Mouse (Mus musculus) erythroblast, embryonic 14.5 days (primary cell): ENCODE measurements around the gene Atic. TPM values are rescaled to one million over a fixed set of nuclear protein-coding genes. Genes with fewer than 3 reads are reported as not detected.

Experiments
- H3K27me3 ChIP-seq: 2 replicates; pipeline ENCODE4 v1.6.1; 2012; ENCODE audit warnings: inconsistent platforms; ENCODE audit not compliant: control insufficient read depth
- H3K36me3 ChIP-seq: 2 replicates; pipeline ENCODE4 v1.6.1; 2012; ENCODE audit warnings: mild to moderate bottlenecking, inconsistent platforms; ENCODE audit not compliant: control insufficient read depth
- H3K4me1 ChIP-seq: 2 replicates; pipeline ENCODE4 v1.6.1; 2012; ENCODE audit warnings: inconsistent platforms; ENCODE audit not compliant: control insufficient read depth
- H3K4me3 ChIP-seq: replicated peaks from 2 replicates; pipeline ENCODE3; 2012; ENCODE audit warnings: moderate library complexity, mild to moderate bottlenecking, inconsistent platforms
- H3K9me3 ChIP-seq: 2 replicates; pipeline ENCODE4 v1.6.1; 2012; ENCODE audit warnings: low read length, inconsistent platforms, mixed read lengths; ENCODE audit not compliant: control insufficient read depth
- GATA1 ChIP-seq: IDR thresholded peaks from 2 replicates; pipeline ENCODE4 v1.6.1; 2012; ENCODE audit warnings: low read length, inconsistent platforms, mixed read lengths
- TAL1 ChIP-seq: IDR thresholded peaks from 3 replicates; pipeline ENCODE4 v1.6.1; 2012; ENCODE audit warnings: low read length, inconsistent platforms, mixed read lengths
- polyA plus RNA-seq: library from polyadenylated mRNA; stranded (reverse); fragments of >175 nt; gene quantifications from 2 replicates; pipeline ENCODE4 v1.2.3, GENCODE M21; 2012

The Atic gene
- polyA plus RNA-seq, 1 experiment: 0.68 TPM

- Histone ChIP-seq H3K27me3 (no peaks in the 10 kb centered on the region), H3K9me3 (no peaks in the 10 kb centered on the region), H3K4me1 (no peaks in the 10 kb centered on the region), H3K36me3 (peaks cover 14% of the 10 kb centered on the region), H3K4me3 (no peak overlapping the region)
- TF ChIP-seq TAL1 (no peak), GATA1 (no peak)
Observed at GRCm38 (mm10) chr1:71583900-71584299, 26.9 kb downstream of the Atic start.

- Histone ChIP-seq H3K4me3 (no peak overlapping the region), H3K36me3 (peaks cover 8% of the 10 kb centered on the region; the same call in 1 of the 2 replicates), H3K27me3 (no peaks in the 10 kb centered on the region), H3K9me3 (peaks cover 7% of the 10 kb centered on the region; the same call in 1 of the 2 replicates), H3K4me1 (no peaks in the 10 kb centered on the region)
- TF ChIP-seq GATA1 (no peak), TAL1 (no peak)
Observed at GRCm38 (mm10) chr1:71586658-71587057, 29.7 kb downstream of the Atic start.

- Histone ChIP-seq H3K27me3 (no peaks in the 10 kb centered on the region), H3K36me3 (peaks cover 13% of the 10 kb centered on the region; the same call in 1 of the 2 replicates), H3K9me3 (peaks cover 7% of the 10 kb centered on the region; the same call in 1 of the 2 replicates), H3K4me3 (no peak overlapping the region), H3K4me1 (no peaks in the 10 kb centered on the region)
- TF ChIP-seq GATA1 (no peak), TAL1 (no peak)
Observed at GRCm38 (mm10) chr1:71590038-71590437, 33.1 kb downstream of the Atic start.

GRCm38 (mm10) chr1:71593184-71593583 is 36.2 kb downstream of the Atic start:
- no peaks in the 10 kb centered on the region for H3K27me3 ChIP-seq
- peaks cover 19% of the 10 kb centered on the region; the same call in 1 of the 2 replicates for H3K36me3 ChIP-seq
- no peak for TF ChIP-seq TAL1
- no peak for TF ChIP-seq GATA1
- H3K4me1 ChIP-seq: no peaks in the 10 kb centered on the region
- H3K4me3 ChIP-seq: no peak overlapping the region
- H3K9me3 ChIP-seq: peaks cover 7% of the 10 kb centered on the region; the same call in 1 of the 2 replicates

- Histone ChIP-seq H3K4me3 (no peak overlapping the region), H3K27me3 (no peaks in the 10 kb centered on the region), H3K36me3 (peaks cover 24% of the 10 kb centered on the region; the same call in 1 of the 2 replicates), H3K9me3 (peaks cover 7% of the 10 kb centered on the region; the same call in 1 of the 2 replicates), H3K4me1 (no peaks in the 10 kb centered on the region)
- no peak for TF ChIP-seq TAL1
- no peak for TF ChIP-seq GATA1
Observed at GRCm38 (mm10) chr1:71594268-71594667, 37.3 kb downstream of the Atic start.

- TF ChIP-seq GATA1 (no peak), TAL1 (no peak)
- Histone ChIP-seq H3K27me3 (no peaks in the 10 kb centered on the region), H3K4me3 (no peak overlapping the region), H3K4me1 (no peaks in the 10 kb centered on the region), H3K36me3 (peaks cover 22% of the 10 kb centered on the region; the same call in 1 of the 2 replicates), H3K9me3 (peaks cover 4% of the 10 kb centered on the region; the same call in 1 of the 2 replicates)
Observed at GRCm38 (mm10) chr1:71595365-71595764, 38.4 kb downstream of the Atic start.

DNA sequence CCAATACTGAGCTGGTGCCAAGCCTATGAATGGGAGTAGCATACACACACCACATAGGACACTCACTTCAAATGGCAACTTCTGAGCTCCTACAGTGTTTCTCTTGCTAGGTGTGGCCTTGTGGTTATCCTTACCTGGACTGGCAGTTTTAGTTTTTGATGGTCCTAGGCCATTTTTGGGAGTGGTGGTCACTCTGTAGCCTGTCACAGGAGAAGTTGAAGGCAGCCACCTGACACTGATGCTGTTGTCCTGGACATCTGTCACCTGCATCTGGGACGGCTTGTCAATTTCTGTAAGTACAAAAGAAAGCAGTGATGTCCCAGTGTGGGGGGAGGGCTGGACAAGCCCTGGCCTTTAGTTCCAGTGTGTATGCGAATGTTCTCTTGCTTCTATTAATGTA is 48.8 kb downstream of the Atic start:
- peaks cover 8% of the 10 kb centered on the region; the same call in 1 of the 2 replicates for H3K36me3 ChIP-seq
- H3K9me3 ChIP-seq: no peaks in the 10 kb centered on the region
- no peak overlapping the region for H3K4me3 ChIP-seq
- H3K27me3 ChIP-seq: no peaks in the 10 kb centered on the region
- TF ChIP-seq GATA1 (no peak), TAL1 (no peak)
- no peaks in the 10 kb centered on the region for H3K4me1 ChIP-seq

DNA sequence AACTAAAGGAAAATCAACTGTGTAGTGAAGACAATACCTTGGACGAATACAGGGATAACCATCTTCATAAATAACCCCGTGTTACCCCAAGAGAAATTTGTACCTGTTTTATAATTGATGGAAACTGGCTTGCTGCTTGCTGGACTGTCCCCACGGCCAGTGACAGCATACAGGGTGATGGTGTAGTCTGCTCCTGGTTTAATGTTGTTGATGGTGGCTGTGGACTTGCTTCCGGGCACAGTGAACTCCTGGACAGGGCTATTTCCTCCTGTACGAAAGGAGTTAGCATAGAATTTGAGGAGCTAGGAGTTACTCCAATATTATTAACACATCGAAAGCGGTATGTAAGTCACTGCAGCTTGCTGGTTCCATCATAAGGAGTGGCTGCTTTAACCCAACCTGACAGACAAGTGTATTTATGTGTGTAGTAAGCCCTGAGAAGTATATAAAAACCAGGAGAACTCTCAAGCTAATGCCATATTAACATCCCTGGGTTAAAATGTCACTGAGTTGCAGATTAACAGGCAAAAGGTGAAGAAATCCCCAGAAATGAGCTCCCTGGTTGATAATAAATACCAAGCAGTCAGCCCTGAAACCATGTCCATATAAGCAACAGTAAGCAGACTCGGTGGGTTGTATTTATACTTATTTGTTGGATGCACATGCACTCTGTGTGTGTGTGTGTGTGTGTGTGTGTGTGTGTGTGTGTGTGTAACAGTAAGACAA is 49.8 kb downstream of the Atic start:
- Histone ChIP-seq H3K9me3 (no peaks in the 10 kb centered on the region), H3K36me3 (peaks cover 11% of the 10 kb centered on the region; the same call in 1 of the 2 replicates), H3K4me3 (no peak overlapping the region), H3K4me1 (no peaks in the 10 kb centered on the region), H3K27me3 (no peaks in the 10 kb centered on the region)
- TF ChIP-seq GATA1: no peak
- TF ChIP-seq TAL1: no peak

- no peak overlapping the region for H3K4me3 ChIP-seq
- TF ChIP-seq TAL1: no peak
- no peak for TF ChIP-seq GATA1
- H3K36me3 ChIP-seq: peaks cover 14% of the 10 kb centered on the region; the same call in 1 of the 2 replicates
- no peaks in the 10 kb centered on the region for H3K27me3 ChIP-seq
- H3K9me3 ChIP-seq: no peaks in the 10 kb centered on the region
- H3K4me1 ChIP-seq: no peaks in the 10 kb centered on the region
Observed at GRCm38 (mm10) chr1:71609057-71609775, 52.3 kb downstream of the Atic start.
